Mouse (Mus musculus) left cerebral cortex, adult 2 months (tissue): Measurements from ENCODE around the gene Flnb. TPM values are rescaled to one million over a fixed set of nuclear protein-coding genes. Genes with fewer than 3 reads are reported as not detected.
A peak's percentile ranks its signal among the peaks of the same experiment; 100 is the strongest.

Experiments used
- DNase-seq, 2 experiments: peaks; one replicate each; pipeline ENCODE4 v3.0.0; 2021 to 2022; ENCODE audit warnings: low spot score in 2 of 2, mixed read lengths in 1 of 2; ENCODE audit errors: extremely low spot score in 1 of 2
- H3K27ac ChIP-seq: fragments of 200-600 bp; 2 replicates; pipeline ENCODE4 v1.8.1; 2022
- H3K4me3 ChIP-seq: fragments of 200-600 bp; 2 replicates; pipeline ENCODE4 v1.8.1; 2022
- CTCF ChIP-seq: fragments of 200-600 bp; IDR thresholded peaks from 2 replicates; pipeline ENCODE4 v1.8.1; 2022; ENCODE audit warnings: antibody characterized with exemption, mild to moderate bottlenecking, moderate library complexity
- intact Hi-C: fragments of 180-260 bp; cut with DNase I; formaldehyde crosslinking; loops from one replicate; pipeline ENCODE4 v1.15.1; 2025
- total RNA-seq, 2 experiments: library from RNA; stranded (reverse); gene quantifications; 2 replicates each; pipeline ENCODE4 v1.2.3; 2021

Gene Flnb
- total RNA-seq, 2 experiments from 2014 or later = 66.0 to 68.6 TPM

GRCm38 (mm10) chr14:7832440-7832783, 14.7 kb downstream of the Flnb start:
- H3K27ac ChIP-seq = peak overlapping the region; percentile 44; the same call in 1 of the 2 replicates
- intact Hi-C loops = no loop called here
- no peak for DNase-seq
- no peak for TF ChIP-seq CTCF
- no peak overlapping the region for H3K4me3 ChIP-seq

- no peak overlapping the region for H3K4me3 ChIP-seq
- no peak for TF ChIP-seq CTCF
- intact Hi-C loops = no loop called here
- DNase-seq = no peak
- no peak overlapping the region for H3K27ac ChIP-seq
These were observed 15.7 kb downstream of the Flnb start for GRCm38 (mm10) chr14:7833458-7833857.

- no peak for TF ChIP-seq CTCF
- intact Hi-C loops = loop anchor here (2.0 kb wide), 1 partner anchor 16 kb away; no protein-coding TSS in a partner anchor
- H3K27ac ChIP-seq = no peak overlapping the region
- no peak overlapping the region for H3K4me3 ChIP-seq
- no peak for DNase-seq
These were observed 20.9 kb downstream of the Flnb start for GRCm38 (mm10) chr14:7838564-7839089.

DNA sequence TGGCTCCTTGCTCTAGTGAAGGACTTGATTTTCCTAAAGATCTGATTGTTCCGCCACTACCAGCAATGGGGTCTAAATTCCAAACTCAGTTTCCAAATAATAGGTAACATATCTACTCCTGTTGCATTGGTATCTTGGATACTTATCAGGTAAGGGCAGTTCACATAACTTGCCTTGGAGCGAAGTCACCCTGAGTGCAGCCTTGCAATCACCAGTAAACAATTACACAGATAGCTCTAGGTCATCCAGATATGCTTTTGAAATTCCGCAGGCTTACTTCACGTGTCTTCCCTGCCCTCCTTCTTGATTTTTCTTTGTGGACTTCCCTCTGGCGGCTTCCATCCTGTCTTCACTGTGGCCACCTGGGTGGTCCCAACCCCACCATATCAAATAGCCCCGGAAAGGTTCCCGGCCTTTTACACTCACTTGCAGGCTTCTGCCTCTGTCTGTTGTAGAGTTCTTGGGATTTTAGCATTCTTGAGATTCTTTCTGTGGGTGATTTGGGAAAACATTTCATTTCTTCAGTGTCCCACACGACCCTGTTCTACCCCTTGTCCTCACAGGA, 22.3 kb downstream of the Flnb start:
- Histone ChIP-seq H3K27ac (no peak overlapping the region), H3K4me3 (no peak overlapping the region)
- no peak for DNase-seq
- no peak for TF ChIP-seq CTCF
- intact Hi-C loops = loop anchor here (2.0 kb wide), 1 partner anchor 15 kb away; no protein-coding TSS in a partner anchor

DNA sequence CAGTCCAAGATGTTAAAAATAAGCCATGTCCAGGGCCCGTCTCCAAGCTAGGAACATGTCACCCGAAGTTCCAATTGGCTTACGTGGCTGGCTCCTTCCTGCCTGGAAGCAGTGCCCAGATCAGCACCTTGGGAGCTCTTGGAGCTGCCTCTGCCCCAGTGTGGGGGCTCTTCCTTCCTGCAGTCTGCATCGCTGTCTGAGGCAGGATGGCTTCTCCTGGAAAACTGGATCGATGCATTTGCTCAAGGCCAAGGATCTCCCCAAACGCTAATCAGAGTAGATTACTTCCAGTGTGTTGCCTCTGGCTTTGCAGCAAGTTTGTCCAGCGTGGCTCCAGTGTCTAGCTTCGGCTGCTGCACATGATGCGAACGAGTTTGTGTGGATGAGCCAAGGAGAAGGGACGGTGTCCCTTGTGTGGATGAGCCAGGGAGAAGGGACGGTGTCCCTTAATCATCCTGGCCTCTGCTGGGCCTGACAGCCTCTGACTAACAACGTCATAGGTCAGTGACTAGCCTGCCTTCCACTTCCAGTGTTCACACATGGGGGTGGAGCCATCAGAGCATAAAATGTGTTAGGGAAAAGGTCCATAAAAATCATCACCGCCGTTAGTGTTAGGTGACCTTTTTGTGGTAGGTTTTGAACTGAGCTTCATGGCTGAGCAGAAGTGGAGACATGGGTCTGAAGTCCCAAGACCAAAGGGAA, 25.0 kb downstream of the Flnb start:
- H3K4me3 ChIP-seq = no peak overlapping the region
- no peak for DNase-seq
- H3K27ac ChIP-seq = no peak overlapping the region
- TF ChIP-seq CTCF = no peak
- intact Hi-C loops = no loop called here

GRCm38 (mm10) chr14:7846696-7847095, 28.9 kb downstream of the Flnb start:
- no peak for DNase-seq
- Histone ChIP-seq H3K27ac (no peak overlapping the region), H3K4me3 (no peak overlapping the region)
- intact Hi-C loops = no loop called here
- TF ChIP-seq CTCF = no peak

GRCm38 (mm10) chr14:7847746-7848232, 30.0 kb downstream of the Flnb start:
- no peak for DNase-seq
- no peak overlapping the region for H3K4me3 ChIP-seq
- no peak overlapping the region for H3K27ac ChIP-seq
- no peak for TF ChIP-seq CTCF
- intact Hi-C loops = no loop called here

DNA sequence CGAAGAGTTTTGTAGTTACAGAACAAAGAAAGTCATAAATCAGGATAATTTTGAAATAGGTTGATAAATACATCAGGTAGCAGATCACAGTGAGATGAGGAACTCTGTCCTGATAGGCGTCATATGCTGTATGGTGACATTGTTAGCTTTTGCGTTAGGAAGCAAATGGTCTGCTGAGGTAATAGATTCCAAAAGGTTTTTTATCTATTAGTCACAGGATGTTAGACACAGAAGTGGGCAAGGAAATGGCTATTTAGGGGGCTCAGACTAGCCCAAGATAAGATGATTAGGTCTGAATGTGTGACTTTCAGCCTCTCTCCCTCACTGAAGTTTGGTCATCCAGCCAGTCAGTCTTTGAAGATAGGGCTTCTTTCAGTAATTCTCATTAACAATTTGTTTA, 33.2 kb downstream of the Flnb start:
- no peak overlapping the region for H3K4me3 ChIP-seq
- no peak overlapping the region for H3K27ac ChIP-seq
- DNase-seq = no peak
- no peak for TF ChIP-seq CTCF
- intact Hi-C loops = loop anchor here (5.0 kb wide), 2 partner anchors 34 to 36 kb away; partner anchors contain the start of gene Flnb

GRCm38 (mm10) chr14:7851543-7852065, 33.8 kb downstream of the Flnb start:
- no peak overlapping the region for H3K4me3 ChIP-seq
- H3K27ac ChIP-seq = no peak overlapping the region
- intact Hi-C loops = loop anchor here (5.0 kb wide), 2 partner anchors 34 to 36 kb away; partner anchors contain the start of gene Flnb
- no peak for DNase-seq
- TF ChIP-seq CTCF = no peak

DNA sequence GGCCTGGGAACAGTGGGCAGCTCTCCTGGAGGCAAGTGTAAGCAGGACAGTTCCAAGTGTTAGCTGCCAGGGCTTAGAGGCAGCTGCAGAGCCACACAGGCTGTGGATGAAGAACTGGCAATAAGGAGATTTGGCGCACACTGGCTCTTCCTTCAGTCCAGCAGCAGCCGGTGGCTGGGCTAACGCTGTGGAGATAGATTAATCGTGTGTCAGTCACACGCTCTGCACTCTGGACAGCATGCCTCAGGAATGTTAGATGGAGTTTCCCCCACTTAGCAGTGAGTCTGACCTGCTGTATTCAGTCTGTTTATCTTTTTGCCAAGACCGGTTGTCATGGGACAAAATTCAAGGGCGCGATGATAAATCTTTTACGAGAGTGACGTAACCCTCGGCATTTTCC, 35.9 kb downstream of the Flnb start:
- TF ChIP-seq CTCF = no peak
- no peak for DNase-seq
- Histone ChIP-seq H3K27ac (no peak overlapping the region), H3K4me3 (no peak overlapping the region)
- intact Hi-C loops = loop anchor here (2.0 to 5.0 kb wide), 3 partner anchors 15 to 36 kb away; partner anchors contain the start of gene Flnb

DNA sequence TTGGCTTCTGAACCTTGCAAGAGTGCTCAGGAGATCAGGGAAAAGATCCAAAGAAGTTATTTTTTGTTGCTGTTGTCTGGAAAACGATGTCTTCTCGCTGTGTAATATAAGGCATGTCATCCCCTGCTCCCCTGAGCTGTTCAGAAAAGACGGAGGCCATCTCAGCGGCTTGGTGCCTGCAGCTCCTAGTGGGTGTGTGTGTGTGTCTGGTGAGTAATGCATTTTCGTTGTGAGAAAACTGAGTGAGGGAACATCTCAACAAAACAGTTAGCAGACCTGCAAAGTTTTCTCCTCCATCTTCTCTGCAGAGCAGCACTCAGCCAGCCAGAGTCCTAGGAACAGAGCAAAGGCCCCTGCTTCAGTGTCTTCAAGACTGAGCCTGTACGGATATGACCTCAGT, 36.6 kb downstream of the Flnb start:
- TF ChIP-seq CTCF = no peak
- Histone ChIP-seq H3K4me3 (no peak overlapping the region), H3K27ac (no peak overlapping the region)
- no peak for DNase-seq
- intact Hi-C loops = loop anchor here (2.0 to 5.0 kb wide), 3 partner anchors 16 to 37 kb away; partner anchors contain the start of gene Flnb

DNA sequence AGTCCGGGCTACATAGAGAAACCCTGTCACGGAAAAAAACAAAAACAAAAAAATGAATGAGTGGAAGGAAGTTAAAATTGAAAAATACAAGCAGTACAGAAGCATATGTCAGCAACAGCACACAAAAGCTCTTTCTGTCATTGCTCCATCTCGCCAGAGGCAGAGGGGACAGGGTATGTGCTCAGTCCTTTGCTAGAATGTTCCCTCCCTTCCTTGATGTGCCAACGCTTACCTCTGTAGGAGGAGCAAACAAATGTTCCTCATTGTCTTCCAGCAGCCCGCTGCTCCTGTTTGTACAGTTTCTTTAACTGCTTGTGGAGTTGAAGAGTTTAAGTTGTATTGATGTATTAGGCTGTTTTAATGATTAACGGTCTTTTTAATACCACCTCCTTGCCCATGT, 37.3 kb downstream of the Flnb start:
- Histone ChIP-seq H3K27ac (no peak overlapping the region), H3K4me3 (no peak overlapping the region)
- DNase-seq = no peak
- no peak for TF ChIP-seq CTCF
- intact Hi-C loops = loop anchor here (2.0 kb wide), 1 partner anchor 16 kb away; no protein-coding TSS in a partner anchor
